Mouse (Mus musculus) activated CD4-positive, CD25-positive, alpha-beta regulatory T cell, adult 4 months (primary cell): ENCODE measurements around the gene Mlph. TPM values are rescaled to one million over a fixed set of nuclear protein-coding genes. Genes with fewer than 3 reads are reported as not detected.

ENCODE experiments used
- ATAC-seq: one replicate; pipeline ENCODE4 v1.8.0; 2017
- polyA plus RNA-seq, 2 experiments: library from polyadenylated mRNA; unstranded; fragments of 100-300 nt; shearing (Covaris generic); gene quantifications; one replicate each; pipeline ENCODE4 v1.2.1; 2017

Gene Mlph
- polyA plus RNA-seq, 2 experiments from 2014 or later: not detected

DNA sequence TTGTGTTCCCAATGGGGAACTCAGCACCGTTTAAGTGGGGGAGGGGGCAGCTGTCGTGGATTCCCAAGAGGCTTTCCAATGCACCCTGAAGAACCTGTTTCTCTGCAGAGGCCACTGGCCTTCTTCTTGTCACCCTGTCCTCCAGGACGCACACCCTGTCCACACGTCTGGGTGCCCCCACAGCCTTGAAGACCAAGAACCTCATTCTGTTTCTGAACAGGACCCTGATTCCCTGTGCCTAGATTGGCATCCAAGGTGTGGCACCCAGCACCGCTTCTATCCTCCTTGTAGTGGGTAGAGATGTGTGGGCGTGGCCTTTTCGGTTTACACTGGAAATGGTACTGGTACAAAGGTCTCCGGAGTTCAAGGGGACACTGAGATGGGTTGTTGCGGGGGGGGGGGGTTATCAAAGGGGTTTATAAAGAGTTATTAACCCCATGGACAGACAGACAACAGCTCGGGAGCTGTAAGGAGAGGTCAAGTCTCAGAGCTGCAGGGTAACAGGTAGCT is 55.1 kb downstream of the Mlph start:
- ATAC-seq: no peak

DNA sequence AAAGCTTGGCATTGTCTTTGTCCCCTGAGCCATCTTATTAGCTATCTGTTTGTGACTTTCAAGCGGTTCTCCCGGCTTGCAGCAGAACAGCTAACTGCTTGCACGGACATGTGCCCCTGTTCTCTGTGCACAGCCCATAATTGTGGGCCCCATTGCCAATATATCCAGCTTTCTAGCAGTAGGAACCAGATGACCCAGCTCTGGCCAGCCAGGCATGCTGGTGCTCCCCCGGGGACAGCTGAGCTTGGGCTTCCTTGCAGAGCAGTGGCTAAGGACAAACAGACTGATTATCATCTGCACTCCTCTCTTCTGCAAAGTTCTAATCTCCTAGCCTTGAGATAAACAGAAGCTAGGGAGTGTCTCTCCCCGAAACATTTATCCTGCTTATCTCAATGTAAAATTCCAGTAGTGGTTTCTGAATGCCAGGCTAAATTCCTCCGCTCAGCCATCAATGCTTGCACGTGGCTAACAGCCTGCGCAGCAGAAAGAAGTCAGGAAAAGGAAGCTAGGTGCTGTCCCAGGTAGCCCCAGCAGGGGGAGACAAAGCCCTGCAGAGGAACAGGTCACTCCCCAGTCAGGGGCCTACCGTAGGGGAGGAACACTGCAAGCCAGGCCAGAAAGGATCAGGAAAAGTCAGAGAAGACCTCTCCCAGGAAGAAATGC is 58.2 kb downstream of the Mlph start:
- ATAC-seq: peak; percentile 76

DNA sequence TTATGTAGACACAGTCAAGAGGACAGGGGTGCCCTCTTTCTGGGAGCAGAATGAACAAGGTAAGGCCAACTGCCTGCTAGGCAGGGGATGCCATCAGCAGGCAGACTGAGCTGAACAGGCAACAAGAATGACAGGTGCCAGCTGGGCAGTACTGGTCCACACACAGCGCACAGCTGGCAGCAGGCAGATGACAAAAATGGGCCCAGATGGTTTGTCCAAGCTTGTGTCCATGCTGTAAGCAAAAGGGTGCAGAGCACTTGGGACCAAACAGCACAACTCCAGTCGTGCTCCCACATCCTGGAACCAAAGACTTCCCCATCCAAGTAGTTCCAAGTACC is 58.7 kb downstream of the Mlph start:
- ATAC-seq: no peak

GRCm38 (mm10) chr1:90974906-90975649 is 60.2 kb downstream of the Mlph start:
- no peak for ATAC-seq

GRCm38 (mm10) chr1:90975960-90976359 is 61.1 kb downstream of the Mlph start:
- no peak for ATAC-seq

GRCm38 (mm10) chr1:90980638-90981330 is 65.9 kb downstream of the Mlph start:
- ATAC-seq: no peak

GRCm38 (mm10) chr1:90981346-90981745 is 66.5 kb downstream of the Mlph start:
- ATAC-seq: no peak

DNA sequence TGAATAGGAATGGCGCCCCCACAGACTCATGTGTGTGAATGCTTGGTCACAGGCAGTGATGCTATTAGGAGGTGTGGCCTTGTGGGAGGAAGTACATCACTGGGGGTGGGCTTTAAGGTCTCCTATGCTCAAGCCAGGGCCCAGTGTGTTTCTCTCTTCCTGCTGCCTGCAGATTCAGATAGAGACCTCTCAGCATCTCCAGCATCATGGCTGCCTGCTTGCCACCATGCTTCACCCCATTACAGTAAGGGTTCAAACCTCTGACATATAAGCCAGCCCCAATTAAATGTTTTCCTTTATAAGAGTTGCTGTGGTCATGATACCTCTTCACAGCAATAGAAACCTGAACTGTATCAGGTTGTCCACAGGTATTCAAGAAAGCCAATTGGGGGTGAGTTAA is 81.0 kb downstream of the Mlph start:
- no peak for ATAC-seq

GRCm38 (mm10) chr1:90997136-90997535 is 82.3 kb downstream of the Mlph start:
- no peak for ATAC-seq

DNA sequence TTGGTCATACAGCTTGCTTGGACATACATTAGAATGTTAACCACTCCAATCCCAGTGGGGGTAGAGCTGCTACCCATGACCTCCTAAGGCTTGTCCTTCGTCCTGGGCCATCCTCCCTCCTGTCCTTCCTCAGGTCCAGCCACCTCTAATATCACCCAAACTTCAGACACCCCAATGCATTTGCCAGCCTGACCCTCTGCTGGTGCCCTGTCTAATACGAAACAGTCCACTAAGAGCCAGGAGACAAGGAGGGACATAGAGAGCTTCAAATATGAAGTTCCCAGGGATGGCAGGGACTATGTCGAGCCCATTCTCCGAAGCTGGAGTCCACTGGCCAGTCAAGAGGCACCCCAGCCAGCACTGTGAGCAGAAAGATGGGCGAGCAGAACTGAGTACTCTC is 82.8 kb downstream of the Mlph start:
- ATAC-seq: no peak

GRCm38 (mm10) chr1:90998268-90998890 is 83.5 kb downstream of the Mlph start, which contains the start of gene Lrrfip1:
Lrrfip1 (plus strand) TSS chr1:90998737.
- no peak for ATAC-seq

GRCm38 (mm10) chr1:90998891-90999611 is 84.2 kb downstream of the Mlph start:
- ATAC-seq: no peak

DNA sequence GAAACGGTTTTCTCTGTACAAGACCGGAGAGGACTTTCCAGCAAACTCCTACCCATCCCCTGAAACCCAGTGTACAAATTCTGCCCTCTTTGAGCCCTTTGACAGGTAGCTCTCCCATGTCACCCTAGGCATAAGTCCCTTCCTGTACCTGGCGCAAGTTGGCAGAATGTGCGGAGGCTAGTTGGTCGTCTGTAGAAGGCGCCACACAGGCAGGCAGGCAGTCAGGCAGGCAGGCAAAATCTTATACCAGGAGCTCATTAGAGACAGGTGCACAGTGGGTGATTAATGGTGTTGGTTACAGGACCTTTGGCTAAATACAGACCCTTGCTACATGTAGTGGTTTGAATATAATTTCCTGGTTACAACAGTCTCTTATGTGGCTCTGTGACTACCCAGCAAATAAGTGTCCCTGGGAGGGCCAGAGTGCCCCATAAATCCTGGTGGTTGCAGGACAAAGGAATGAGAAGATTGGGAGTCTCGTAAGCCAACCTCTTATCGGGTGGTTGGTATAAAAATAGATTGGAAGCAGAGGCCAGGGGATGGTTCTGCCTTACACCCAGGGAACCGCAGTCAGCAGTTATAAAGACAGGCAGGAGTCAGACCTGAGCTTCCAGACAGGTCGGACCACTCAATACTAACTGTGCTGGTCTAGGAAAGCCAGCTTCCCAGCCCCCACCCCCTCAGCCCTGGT is 85.2 kb downstream of the Mlph start:
- no peak for ATAC-seq

Other genes with a start within 250 kb of the Mlph start
- gene Col6a3, start 71.1 kb upstream of the Mlph start, polyA plus RNA-seq: not detected
- gene Prlh, start 38.0 kb downstream of the Mlph start, polyA plus RNA-seq: not detected
- gene Rab17, start 54.6 kb downstream of the Mlph start, polyA plus RNA-seq: not detected
- 100 to 1,000 TPM; 176 to 194 TPM for gene Lrrfip1, start 83.7 kb downstream of the Mlph start, polyA plus RNA-seq
- 1 to 10 TPM; 1.7 TPM for gene Rbm44, start 230.0 kb downstream of the Mlph start, polyA plus RNA-seq